Mouse (Mus musculus) ovary, postnatal 36 days (tissue): ENCODE data around the gene Hs3st3a1.
A peak's percentile ranks its signal among the peaks of the same experiment; 100 is the strongest.

Experiments used
- DNase-seq: peaks from one replicate; pipeline ENCODE4 v3.0.0; 2022; ENCODE audit warnings: low spot score, mixed read lengths

The Hs3st3a1 gene

GRCm38 (mm10) chr11:64434611-64435545 lies at the start of gene Hs3st3a1:
TSS of gene Hs3st3a1 (plus strand) at chr11:64435332.
- DNase-seq, result peak; percentile 72

- DNase-seq, result no peak
These were observed 48.8 kb upstream of the Hs3st3a1 start for GRCm38 (mm10) chr11:64386333-64386732.

- no peak for DNase-seq
These were observed 38.7 kb upstream of the Hs3st3a1 start for GRCm38 (mm10) chr11:64396331-64396881.

- no peak for DNase-seq
These were observed 38.2 kb upstream of the Hs3st3a1 start for GRCm38 (mm10) chr11:64396949-64397348.

GRCm38 (mm10) chr11:64397612-64398011 lies 37.5 kb upstream of the Hs3st3a1 start:
- no peak for DNase-seq

- no peak for DNase-seq
These were observed 34.5 kb upstream of the Hs3st3a1 start for GRCm38 (mm10) chr11:64400534-64401093.

- DNase-seq, result no peak
These were observed 16.2 kb upstream of the Hs3st3a1 start for GRCm38 (mm10) chr11:64418969-64419368.

- DNase-seq, result peak; percentile 40
These were observed 647 bp downstream of the Hs3st3a1 start for GRCm38 (mm10) chr11:64435546-64436411.

- DNase-seq, result no peak
These were observed 1.2 kb downstream of the Hs3st3a1 start, which contains the start of gene F930015N05Rik for GRCm38 (mm10) chr11:64436412-64436727. TSS of gene F930015N05Rik (minus strand) at chr11:64436653.

GRCm38 (mm10) chr11:64436791-64437298 lies 1.7 kb downstream of the Hs3st3a1 start:
- no peak for DNase-seq

GRCm38 (mm10) chr11:64437721-64438120 lies 2.6 kb downstream of the Hs3st3a1 start:
- DNase-seq, result no peak

GRCm38 (mm10) chr11:64438909-64439308 lies 3.8 kb downstream of the Hs3st3a1 start:
- no peak for DNase-seq

GRCm38 (mm10) chr11:64442119-64442518 lies 7.0 kb downstream of the Hs3st3a1 start:
- DNase-seq, result no peak

- no peak for DNase-seq
These were observed 7.6 kb downstream of the Hs3st3a1 start for GRCm38 (mm10) chr11:64442701-64443100.

GRCm38 (mm10) chr11:64445227-64445626 lies 10.1 kb downstream of the Hs3st3a1 start:
- DNase-seq, result no peak

- no peak for DNase-seq
These were observed 13.6 kb downstream of the Hs3st3a1 start for GRCm38 (mm10) chr11:64448586-64449315.

- no peak for DNase-seq
These were observed 26.6 kb downstream of the Hs3st3a1 start for GRCm38 (mm10) chr11:64461746-64462145.

- DNase-seq, result no peak
These were observed 33.6 kb downstream of the Hs3st3a1 start for GRCm38 (mm10) chr11:64468737-64469136.

- no peak for DNase-seq
These were observed 35.6 kb downstream of the Hs3st3a1 start for GRCm38 (mm10) chr11:64470689-64471088.

- DNase-seq, result no peak
These were observed 38.5 kb downstream of the Hs3st3a1 start for GRCm38 (mm10) chr11:64473679-64474078.

- no peak for DNase-seq
These were observed 46.3 kb downstream of the Hs3st3a1 start for GRCm38 (mm10) chr11:64481445-64481844.
